Mouse (Mus musculus) lung, postnatal 25 days (tissue): Measurements from ENCODE around the gene Cttnbp2.
"Not testable (repeated sequence)": the region's sequence is repeated elsewhere in the genome, so short reads cannot be mapped to it uniquely, and the experiment has no call there.

ENCODE experiments used
- DNase-seq: peaks from one replicate; pipeline ENCODE4 v3.0.0; 2022; ENCODE audit warnings: low spot score

Cttnbp2 gene

DNA sequence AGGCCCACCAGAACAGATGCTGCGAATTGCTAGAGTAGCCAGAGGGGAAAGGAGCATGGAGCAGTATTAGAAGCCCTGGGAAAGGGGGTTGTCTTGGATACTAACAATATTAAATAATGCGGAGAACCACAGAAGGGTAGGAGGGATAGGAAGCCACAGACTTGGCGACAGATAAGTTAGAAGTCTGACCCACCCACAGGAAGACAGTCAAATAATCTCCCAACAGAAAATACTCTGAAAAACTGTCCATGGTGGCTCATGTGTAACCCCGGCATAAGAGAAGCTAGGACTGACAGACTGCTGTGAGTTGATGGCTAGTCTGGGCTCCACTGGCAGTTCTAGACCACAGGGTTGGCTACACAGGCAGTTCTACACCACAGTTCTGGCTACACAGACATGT is 98.7 kb downstream of the Cttnbp2 start:
- DNase-seq = no peak

DNA sequence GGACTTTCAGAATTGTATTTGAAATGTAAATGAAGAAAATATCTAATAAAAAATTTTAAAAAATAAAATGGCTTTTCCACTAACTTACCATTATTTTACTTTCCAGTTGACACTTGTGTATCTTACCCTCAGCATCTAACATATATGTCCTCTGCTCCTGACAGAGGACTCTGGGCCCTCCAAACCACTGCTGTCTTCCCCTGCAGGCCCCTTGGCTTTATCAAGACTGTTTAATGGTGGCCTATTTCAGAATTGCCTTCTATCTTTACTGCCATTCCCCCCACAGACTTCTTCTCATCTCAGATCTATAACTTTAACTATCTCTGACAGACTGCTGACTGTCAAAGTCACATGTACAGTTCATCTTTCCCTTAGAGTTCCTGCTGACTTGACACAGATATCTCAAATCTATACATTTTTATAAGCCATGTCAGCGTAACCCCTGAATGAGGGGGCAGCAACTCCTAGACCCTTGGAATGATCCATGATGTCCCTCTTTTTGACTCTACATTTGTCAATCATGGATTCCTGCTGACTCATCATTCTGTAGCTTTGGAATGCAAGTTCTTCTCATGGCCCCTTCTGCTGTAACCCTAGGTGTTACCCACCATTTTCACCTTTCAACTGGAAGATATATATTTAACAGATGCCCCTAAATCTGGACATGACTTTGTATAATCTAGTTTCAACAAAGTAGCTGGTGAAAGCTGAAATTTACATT is 103.0 kb downstream of the Cttnbp2 start:
- DNase-seq = no peak

DNA sequence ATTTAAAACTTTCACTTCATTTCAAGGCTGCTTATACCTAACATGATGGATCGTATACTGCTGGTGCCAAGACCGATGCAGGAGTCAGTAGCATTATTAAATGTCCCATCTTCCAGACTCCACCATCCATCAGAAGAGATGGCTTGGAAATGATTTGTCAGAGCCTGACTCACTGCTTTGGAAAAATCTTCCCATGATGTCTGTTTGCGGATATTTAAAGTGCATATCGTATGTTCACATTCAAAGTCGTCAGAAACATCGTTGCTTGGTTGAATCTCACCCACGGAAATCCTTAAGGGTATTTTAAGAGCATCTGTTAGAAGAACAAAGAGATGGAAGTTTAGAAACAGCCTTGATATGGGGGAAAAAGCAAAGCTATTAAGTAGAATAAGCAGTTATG is 106.2 kb downstream of the Cttnbp2 start:
- DNase-seq = no peak

DNA sequence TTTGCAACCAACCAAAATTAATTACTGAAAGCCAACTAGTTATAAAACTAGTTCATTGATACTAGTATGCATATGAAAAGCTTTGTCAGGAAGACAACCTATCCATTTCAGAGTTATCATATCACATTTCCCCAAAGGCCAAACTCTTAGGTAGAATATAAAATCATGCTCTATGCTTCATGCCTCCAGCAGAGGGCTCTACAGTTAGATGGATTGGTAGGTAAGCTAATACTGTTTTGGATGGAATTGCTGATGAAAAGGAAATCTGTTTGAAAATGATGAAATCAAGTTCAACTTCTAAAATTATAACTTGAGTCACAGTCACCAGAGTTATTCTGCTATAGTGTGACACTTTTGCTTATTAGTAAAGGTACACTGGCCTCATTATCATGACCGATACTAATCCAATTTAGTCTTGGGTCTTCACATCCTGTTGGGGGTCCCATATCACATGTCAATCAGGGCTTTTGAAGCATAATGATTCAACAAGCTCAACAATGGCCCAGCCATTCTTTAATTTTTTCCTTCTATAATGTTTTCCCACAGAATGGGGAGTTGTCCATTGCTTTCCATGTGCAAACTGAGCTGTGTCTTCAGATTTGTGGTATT is 113.5 kb downstream of the Cttnbp2 start:
- peak; percentile 3 for DNase-seq

DNA sequence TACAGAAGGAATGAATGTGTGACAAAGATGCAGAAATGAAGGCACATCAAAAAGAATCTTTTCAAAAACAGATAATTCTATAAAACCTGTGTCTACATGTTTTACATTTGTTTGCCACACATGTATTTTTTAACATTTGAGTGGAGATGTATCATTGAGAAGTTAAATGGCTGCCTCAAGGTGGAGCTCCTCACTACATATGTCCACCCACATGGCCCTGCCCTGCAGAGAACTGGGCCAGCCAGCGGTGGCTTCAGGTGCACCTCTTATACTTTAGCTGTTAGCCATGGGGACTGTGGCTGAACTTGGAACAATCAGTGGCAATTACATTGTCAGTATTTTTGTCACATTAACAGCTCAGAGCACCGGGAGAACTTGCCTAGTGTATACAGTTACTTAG is 133.3 kb downstream of the Cttnbp2 start:
- no peak for DNase-seq

DNA sequence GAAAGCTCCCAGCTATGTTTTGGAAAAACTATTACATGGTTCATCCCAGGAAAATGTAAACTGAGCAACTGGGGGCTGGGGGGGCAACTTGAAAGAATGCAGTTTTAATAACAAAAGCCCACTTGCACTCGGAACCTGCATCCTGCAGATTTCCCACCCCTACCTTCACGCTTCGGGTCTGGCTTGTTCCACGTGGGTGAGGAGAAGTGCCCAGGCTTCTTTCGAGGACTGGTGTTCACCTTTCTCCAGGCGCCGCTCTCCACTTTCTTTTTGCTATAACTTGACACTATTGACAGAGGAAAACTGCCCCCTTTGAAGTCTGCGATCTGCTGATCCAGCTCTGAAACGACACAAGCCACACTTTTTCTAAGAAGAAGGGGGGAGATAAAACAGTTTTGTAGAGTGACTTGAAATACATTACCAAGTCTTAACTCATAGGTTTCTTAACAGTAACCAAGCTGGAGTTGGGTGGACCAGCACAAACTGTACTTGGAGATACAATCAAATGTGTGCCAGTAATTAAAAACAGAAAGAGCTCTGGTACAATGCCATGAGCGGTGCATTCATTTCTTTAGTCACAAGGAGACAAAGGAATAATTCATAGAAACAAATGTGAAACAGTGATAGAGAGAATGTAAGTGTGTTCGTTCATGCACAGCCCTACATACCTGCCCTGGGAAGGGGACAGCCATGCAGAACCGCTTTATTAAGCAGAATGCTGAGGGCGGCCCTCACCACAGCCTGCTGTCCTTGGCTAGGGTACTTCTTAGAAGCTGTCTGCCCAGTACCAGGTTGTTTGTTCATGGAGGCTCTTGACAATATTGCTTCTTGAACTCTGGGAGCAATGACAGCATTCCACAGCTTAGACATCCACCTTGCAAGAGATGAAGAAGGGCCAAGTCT is 134.1 kb downstream of the Cttnbp2 start:
- DNase-seq = no peak

DNA sequence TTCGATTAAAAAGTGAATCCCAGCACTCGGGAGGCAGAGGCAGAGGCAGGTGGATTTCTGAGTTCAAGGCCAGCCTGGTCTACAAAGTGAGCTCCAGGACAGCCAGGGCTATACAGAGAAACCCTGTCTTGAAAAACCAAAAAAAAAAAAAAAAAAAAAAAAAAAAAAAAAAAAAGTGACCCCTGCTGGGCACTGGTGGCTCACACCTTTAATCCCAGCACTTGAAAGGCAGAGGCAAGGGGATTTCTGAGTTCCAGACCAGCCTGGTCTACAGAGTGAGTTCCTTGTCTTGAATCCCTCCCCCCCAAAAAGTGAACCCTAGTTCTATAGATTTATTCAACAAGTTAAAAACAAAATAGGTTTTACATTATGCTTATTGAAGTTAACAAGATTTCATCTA is 136.9 kb downstream of the Cttnbp2 start:
- not testable (repeated sequence) for DNase-seq

DNA sequence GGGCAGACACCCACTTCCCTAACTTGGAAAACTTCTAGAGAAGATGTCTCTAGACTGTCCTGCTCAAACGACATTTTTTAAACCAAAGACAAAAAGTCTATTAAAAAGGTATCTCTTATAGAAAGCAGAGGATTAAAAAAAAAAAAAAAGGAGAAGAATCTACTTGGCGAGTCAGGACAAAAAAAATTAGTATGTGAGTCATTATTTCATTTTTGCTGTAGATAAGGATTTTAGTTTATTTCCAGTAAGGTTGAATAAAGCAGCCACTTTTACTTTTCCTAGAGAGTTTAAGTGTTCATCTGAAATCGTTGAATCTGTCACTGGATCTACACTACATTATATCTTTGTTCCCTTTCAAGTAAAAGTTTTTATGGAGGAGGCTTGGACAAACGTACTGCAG is 139.9 kb downstream of the Cttnbp2 start:
- DNase-seq = no peak

DNA sequence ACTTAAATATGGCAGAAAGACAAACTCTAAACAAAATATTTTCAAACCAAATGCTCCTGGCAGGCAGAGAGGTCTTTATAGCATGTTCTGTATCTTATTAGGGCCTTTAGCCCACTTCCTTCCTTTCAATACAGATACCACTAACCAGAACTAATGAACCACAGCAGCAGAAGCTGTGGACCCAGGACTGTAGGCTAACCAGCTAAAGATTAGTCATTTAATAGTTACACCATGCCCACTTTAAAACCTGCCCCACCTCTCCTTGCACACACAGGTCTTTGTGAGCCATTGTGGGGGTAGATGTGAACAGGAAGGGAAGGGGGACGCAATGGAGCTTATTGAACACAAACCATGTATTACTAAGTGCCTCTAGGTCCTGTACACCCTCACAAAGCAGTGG is 141.0 kb downstream of the Cttnbp2 start:
- no peak for DNase-seq

DNA sequence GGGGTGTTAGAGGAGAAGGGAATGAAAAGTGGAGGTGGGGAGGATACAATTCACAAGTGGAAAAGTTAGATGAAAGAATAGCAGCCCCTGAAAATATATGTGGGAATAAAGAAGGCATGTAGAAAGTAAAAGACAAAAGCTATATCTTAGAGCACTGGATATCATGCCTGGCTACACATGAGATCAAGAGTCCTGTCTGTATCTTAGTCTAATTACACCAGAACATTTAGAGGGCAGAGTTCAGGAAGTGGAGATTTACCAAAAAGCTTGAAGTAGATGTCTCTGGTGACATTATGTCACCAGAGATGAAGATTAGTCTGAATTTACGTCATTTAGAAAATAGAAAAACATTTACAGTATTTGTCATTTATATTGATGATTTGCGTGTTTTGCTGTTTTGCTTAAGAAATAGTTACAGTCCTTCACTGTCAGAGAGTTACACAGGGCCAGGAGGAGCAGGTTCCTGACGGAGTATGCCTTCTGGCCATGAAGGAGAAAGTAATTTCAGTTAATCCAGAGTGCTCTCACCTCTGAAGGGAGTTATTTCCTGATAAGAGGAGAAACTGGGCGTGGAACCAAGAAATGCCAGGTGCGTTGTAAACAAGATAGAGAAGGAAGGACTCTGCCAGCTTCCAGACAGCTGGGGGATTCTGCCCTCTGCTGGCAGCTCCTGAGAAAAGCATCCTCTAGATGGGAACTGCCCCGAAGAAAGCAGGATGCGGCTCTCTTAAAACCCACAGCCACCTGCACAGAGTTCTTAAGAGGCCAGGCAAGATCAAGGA is 142.0 kb downstream of the Cttnbp2 start:
- peak; percentile 89 for DNase-seq

DNA sequence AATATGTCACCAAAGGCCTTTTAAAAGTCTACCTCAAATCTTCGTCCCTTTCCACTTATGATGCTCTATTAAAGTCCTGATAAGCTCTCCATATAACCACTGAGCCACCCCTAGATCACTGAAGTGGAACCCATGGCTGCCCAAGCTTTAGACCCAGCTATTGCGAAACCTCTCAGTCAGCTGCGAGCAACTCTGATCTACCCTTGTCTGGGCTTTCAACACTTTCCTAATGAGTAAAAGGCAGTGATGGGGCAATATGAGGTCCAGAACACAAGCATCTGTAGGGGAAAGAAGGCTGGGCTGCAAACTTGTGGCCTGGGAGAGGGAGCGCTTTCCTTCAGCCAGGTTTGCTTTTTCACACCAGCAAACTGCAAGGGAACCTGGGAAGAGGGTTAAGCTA is 144.9 kb downstream of the Cttnbp2 start:
- DNase-seq = peak; percentile 3

DNA sequence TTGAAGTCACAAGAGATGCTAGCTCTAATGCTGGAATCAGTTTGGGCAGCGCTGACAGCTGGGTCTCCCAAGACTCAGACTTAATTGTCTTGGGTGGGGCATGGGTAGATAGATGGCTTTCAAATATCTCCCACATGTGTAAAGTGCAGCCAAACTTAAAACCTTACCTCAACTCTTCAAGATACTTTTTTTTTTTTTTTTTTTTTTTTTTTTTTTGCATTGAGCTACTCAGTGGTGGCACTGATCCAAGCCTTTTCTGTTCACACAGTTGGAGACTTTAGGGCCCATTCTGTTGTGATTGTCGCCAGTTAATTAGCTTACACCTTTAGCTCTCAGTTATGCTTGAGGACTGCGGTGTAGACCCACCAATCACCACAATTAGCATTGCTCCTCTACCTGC is 145.6 kb downstream of the Cttnbp2 start:
- no peak for DNase-seq

DNA sequence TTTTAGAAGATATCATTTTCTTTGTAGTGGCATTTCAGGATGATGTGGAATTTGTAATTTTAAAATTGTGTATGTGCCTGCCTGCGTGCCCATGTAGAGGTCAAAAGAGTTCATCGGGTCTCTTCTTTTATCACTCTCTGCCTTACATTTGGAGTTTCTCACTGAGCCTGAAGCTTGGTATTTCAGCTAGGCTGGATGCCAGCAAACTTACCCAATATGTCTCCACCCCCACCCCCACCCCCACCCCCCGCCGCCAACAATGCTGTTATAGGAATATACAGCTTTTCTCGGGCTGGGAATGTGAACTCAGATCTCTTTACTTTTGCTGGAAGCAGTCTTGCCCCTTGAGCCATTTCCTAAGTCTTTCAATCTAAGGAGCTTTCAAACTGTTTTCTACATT is 152.4 kb downstream of the Cttnbp2 start:
- DNase-seq = no peak

DNA sequence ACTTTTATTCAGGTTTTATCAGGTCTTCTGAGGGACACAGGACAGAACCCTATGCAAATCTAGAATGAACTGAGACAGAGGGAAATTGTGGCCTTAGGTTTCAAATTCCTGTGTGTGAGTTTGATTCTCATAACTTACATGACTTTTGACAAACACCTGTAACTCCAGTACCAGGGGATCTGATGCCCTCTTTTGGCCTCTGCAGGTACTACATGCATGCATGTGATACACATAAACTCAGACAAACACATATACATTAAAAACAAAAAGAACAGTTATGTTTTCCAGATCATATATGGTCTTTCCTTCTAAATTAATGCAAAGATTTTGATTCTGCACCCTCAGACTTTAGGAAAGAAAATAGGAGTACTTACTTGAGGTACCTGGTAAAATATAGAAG is 153.7 kb downstream of the Cttnbp2 start:
- no peak for DNase-seq

DNA sequence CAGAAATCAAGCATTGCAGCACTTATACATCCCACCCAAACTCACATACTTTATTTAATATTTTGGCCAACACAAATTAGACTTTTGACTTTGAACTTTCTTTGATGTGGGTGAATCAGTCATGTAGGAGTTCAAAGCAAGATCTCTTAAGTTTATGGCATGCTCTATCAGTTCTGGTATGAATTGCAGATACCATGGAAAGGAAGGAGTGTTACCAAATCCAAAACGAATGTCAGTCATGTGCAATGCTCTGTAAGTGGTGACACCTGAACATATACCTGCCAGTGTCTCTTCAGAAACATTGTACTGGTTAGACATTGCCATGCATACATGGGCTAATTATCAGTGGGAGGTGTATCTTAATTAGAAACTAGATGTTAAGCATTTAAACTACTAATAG is 154.5 kb downstream of the Cttnbp2 start:
- DNase-seq = no peak

DNA sequence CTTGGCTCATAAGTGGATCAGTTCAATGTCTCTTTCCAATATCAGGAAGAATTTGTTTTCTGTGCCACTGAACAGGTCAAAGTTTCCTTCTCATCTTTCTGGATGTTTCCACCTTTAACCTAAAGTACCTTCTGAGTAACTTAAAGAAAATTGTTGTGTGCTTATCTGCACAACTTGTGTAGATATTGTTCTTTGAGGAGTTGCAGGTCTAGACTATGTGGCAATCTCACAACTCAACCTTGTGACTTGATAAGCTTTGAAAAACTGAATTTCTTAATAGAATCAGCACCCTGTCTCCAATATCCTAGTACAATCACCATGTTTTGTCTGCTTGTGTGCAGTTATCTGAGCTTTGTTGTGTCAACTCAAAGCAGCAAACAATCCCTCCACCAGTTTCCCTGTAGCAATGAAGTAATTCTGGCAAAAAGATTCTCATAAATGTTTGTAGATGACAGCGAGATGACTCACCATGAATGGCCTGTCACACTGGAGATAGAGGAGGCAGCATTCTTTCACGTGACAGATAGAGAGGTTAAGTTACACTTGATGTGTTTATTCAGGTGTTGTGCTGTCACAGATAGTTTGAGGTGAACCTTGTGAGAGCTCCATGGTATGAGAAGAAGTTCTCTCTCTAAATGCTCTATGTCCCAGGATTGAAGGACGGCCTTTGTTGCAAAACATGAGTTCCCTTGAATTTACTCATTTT is 165.3 kb downstream of the Cttnbp2 start:
- no peak for DNase-seq

DNA sequence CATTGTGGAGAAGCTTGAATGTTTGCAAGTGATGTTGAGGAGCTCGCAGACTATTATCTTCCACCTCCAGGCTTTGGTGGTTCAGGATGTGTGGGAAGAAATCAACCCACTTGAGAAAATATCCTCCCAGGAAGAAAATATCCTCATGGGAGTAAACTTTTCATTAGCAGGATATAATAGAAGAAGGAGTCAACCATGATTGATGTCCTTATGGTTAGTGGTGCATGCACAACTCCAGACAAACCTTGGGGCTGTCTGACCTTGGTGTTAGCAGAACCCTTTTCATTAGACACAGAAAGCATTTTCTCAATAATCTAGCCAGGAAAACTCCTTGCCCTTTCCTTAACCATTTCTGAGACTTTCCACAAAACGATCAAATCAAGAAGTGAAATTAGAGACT is 170.4 kb downstream of the Cttnbp2 start:
- no peak for DNase-seq

DNA sequence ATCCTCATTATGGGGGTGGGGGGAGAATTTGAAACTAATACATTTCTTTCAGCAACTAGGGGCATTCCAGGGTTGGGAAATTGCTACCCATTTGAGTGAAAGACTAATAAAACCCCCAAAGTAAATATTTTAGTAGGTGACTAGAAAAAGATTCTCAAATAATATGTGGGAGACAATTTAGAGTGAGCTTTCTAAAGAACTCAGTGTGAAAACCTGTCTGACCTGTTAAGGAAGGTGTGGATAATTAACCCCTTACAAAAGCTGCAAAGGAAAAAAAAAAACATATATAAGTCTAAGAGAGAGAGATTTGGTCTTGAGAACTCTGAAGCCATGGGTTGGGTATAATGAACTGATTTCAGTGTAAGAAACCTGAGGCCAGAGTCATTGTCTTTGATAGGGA is 176.3 kb downstream of the Cttnbp2 start:
- no peak for DNase-seq

DNA sequence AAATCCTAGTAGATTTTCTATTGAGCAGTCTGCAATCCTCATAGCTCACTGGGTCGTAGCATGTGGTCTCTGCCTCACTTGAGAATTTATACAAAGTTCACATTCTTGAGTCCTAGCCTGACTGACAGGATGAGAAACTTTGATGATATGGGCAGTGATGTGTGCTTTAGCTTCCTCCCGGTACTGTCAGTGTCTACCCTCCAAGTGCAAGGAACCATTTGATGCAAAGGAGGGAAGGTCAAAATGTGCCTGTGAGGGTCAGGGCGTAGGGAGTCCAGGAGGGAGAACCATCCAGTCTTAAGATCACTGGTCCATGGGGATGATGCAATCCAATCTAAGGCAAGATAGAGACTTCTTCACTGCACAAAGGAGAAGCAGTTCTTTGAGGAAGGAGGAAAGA is 179.2 kb downstream of the Cttnbp2 start:
- no peak for DNase-seq

DNA sequence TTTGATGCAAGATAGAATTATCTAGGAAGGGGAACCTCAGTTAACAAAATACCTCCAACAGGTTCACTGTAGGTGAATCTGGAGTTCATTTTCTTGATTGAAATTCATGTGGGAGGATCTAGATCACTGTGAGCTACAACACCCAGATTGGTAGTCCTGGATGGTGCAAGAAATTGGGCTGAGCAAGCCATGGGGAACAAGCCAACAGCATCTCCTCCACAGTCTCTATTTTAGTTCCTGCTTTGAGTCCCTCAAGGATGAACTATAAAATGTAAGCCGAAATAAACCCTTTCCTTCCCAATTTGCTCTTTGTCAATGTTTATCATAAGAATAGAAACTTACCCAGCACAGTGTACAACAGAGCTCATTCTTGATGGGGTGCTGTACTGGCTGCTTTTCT is 191.7 kb downstream of the Cttnbp2 start:
- no peak for DNase-seq
